Mouse (Mus musculus): ENCODE results near the gene Fkbp10.

Gene Fkbp10

GRCm38 (mm10) chr11:100472197-100472934 lies 56.9 kb downstream of the Fkbp10 start, which contains the start of gene Klhl11:
Gene Klhl11, minus strand, starts transcription at chr11:100472741.
- DNase-seq (ENCODE audit: low spot score) = peak; percentile 89

GRCm38 (mm10) chr11:100472935-100473295 lies 57.4 kb downstream of the Fkbp10 start:
- DNase-seq (ENCODE audit: low spot score) = no peak
